Mouse (Mus musculus): Measurements from ENCODE around the gene Nckap1l.

DNA sequence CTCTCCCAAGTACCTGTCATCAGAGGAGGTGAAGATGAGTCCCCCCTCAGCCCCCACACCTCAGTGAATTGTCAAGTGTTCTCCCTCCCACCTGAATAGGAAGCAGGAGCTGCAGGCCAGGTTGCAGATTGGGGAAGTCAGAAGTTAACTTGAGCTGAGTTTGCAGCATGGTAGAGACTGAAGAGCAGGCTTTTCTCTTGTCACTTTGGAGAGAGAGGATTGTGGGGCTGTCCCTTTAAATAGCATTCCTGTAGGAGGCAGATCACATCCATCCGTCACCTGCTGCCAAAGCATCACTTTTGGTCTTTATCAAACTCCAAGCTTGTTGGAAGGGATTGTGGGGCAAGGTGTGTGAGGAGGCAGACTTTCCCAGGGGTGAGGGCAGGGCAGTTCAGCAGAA lies 47.1 kb downstream of the Nckap1l start:
- TF ChIP-seq POLR2A (IDR thresholded peaks at IDR 0.05; ENCODE audit: low read depth, low read length) (no peak), CTCF (conservative IDR thresholded peaks at IDR 0.05; ENCODE audit: insufficient read depth, insufficient read length, low read depth, low read length) (no peak)

Data from kidney, adult 2 months (tissue).